Mouse (Mus musculus): Measurements from ENCODE around the gene Phrf1.

GRCm38 (mm10) chr7:141215880-141216733 is 12.5 kb upstream of the Phrf1 start:
- TF ChIP-seq CTCF (IDR thresholded peaks at IDR 0.05; ENCODE audit: extremely low read depth, insufficient read depth, insufficient read length, insufficient replicate concordance) (no peak), POLR2A (IDR thresholded peaks at IDR 0.05; ENCODE audit: low read depth, low read length) (no peak)
